Comparison of ENCODE assay signal across 8 mouse cellular contexts in genomic region chr1:185229406-185230201, GRCm38 (mm10). TPM values are rescaled to one million over a fixed set of nuclear protein-coding genes. Genes with fewer than 3 reads are reported as not detected.
DNase-seq lines count a peak whose midpoint lies in the region; ATAC-seq and TF ChIP-seq lines count a peak whose summit lies in the region.

No protein-coding gene starts in this region.

- H3K4me3 ChIP-seq in heart, postnatal 0 days (ENCODE audit: low read depth, low read length) = no peak overlapping the region

- H3K4me1 ChIP-seq in heart, postnatal 0 days (ENCODE audit: control insufficient read depth, insufficient read depth) = 0 out of 2 replicates have a peak, but pooled peaks cover 3% of the 10 kb centered on the region

- no peaks in the 10 kb centered on the region for H3K27me3 ChIP-seq in heart, postnatal 0 days (ENCODE audit: control insufficient read depth, insufficient read depth, low read length)

- no peak overlapping the region for H3K9ac ChIP-seq in heart, postnatal 0 days (replicated peaks; ENCODE audit: low read depth, low read length)

- no peak overlapping the region for H3K4me2 ChIP-seq in heart, postnatal 0 days (ENCODE audit: low read depth, low read length)

- DNase-seq in gastrocnemius, adult 18-20 months (ENCODE audit: low spot score) = peak; percentile 34
- no peak for DNase-seq in gastrocnemius, adult 8-10 months (ENCODE audit: low spot score in 2 of 2)
- peak; percentile 74 for DNase-seq in 3T3-L1 (ENCODE audit: low read depth, low spot score)
- DNase-seq in c-Kit-positive CD71-negative TER-119-negative erythroid progenitor cells, embryonic 14.5 days (ENCODE audit: low read depth) = peak; percentile 41
- DNase-seq in heart, postnatal 0 days (ENCODE audit: low spot score) = no peak
- DNase-seq in lung, postnatal 10 days = peak; percentile 70
- DNase-seq in B cell, adult 2 months = no peak
- no peak for DNase-seq in layer of hippocampus, adult 9-10 months (ENCODE audit: low spot score)

- no peak for TF ChIP-seq CTCF in heart, postnatal 0 days (IDR thresholded peaks at IDR 0.05; ENCODE audit: low read depth)

- 49% methylated on average over 7 of the region's 7 CpGs for WGBS in heart, postnatal 0 days

- H3K9me3 ChIP-seq in heart, postnatal 0 days (replicated peaks; ENCODE audit: control insufficient read depth, low read length) = no peaks in the 10 kb centered on the region

- TF ChIP-seq EP300 in heart, postnatal 0 days (IDR thresholded peaks at IDR 0.05; ENCODE audit: low read depth) = no peak

- peak overlapping the region; percentile 58 for H3K27ac ChIP-seq in heart, postnatal 0 days (ENCODE audit: low read depth)

- H3K36me3 ChIP-seq in heart, postnatal 0 days (replicated peaks; ENCODE audit: control insufficient read depth, insufficient read depth, low read length) = peaks cover 19% of the 10 kb centered on the region

- peak; percentile 55 for ATAC-seq in heart, postnatal 0 days (ENCODE audit: insufficient read depth, low read depth)

RNA-seq across cellular contexts. Expression of gene Rab3gap2, which starts 25.7 kb away (rescaled TPM):
- total RNA-seq in gastrocnemius, adult 18-20 months (2021) = 10 to 100 TPM; 17.6 to 17.8 TPM
- 10 to 100 TPM; 17.5 to 20.7 (median 17.7) TPM for total RNA-seq in gastrocnemius, adult 8-10 months (2022)
- 15.5 and 18.6 TPM in 2 replicates for total RNA-seq in heart, postnatal 0 days (2014; rRNA removed; ENCODE audit: low replicate concordance)
- 9.5 and 11.1 TPM in 2 replicates for polyA plus RNA-seq in heart, postnatal 0 days (2015; fragmentation: Nextera tagmentation; extraction: Ambion mirVana)

Comparison
In these comparisons a context has a peak if more than half of its experiments do, and no peak if none do; other contexts are left out.
1. DNase-seq: peak in gastrocnemius, adult 18-20 months (single experiment), 3T3-L1 (single experiment), c-Kit-positive CD71-negative TER-119-negative erythroid progenitor cells, embryonic 14.5 days (single experiment) and lung, postnatal 10 days (single experiment); none in gastrocnemius, adult 8-10 months (0 of 2), heart, postnatal 0 days (single experiment), B cell, adult 2 months (0 of 2) and layer of hippocampus, adult 9-10 months (single experiment).